Mouse (Mus musculus) embryonic facial prominence, embryonic 15.5 days (tissue): ENCODE measurements at regions not wholly inside any gene's neighbourhood (a gene's known extent, or its start where the extent isn't known, plus 50 kb on each side); places are given as distances from the start of the nearest gene placed in this dataset.
A peak's percentile ranks its signal among the peaks of the same experiment; 100 is the strongest.

ENCODE experiments used
- ATAC-seq: fragments of 200-750 bp; cut with Nextera tagmentation; 2 replicates; pipeline ENCODE4 v1.8.0; 2017; ENCODE audit warnings: low read depth, moderate TSS enrichment; ENCODE audit not compliant: insufficient number of reproducible peaks, low FRiP score, low TSS enrichment
- H3K27ac ChIP-seq: fragments of 300-500 bp; sonication (generic); replicated peaks from 2 replicates; pipeline ENCODE4 v1.5.1; 2015; ENCODE audit warnings: mild to moderate bottlenecking, inconsistent platforms
- H3K27me3 ChIP-seq: fragments of 300-500 bp; sonication (generic); 2 replicates; pipeline ENCODE4 v1.6.1; 2015; ENCODE audit warnings: inconsistent platforms
- H3K36me3 ChIP-seq: fragments of 300-500 bp; sonication (generic); 2 replicates; pipeline ENCODE4 v1.6.1; 2015; ENCODE audit warnings: mild to moderate bottlenecking, inconsistent platforms
- H3K4me1 ChIP-seq: fragments of 300-500 bp; sonication (generic); 2 replicates; pipeline ENCODE4 v1.6.1; 2015; ENCODE audit warnings: inconsistent platforms
- H3K4me2 ChIP-seq: fragments of 300-500 bp; sonication (generic); replicated peaks from 2 replicates; pipeline ENCODE4 v1.6.1; 2015; ENCODE audit warnings: mild to moderate bottlenecking, inconsistent platforms
- H3K4me3 ChIP-seq: fragments of 300-500 bp; sonication (generic); replicated peaks from 2 replicates; pipeline ENCODE4 v1.5.1; 2015; ENCODE audit warnings: mild to moderate bottlenecking, inconsistent platforms
- H3K9ac ChIP-seq: fragments of 300-500 bp; sonication (generic); 2 replicates; pipeline ENCODE4 v1.6.1; 2015; ENCODE audit warnings: inconsistent platforms
- H3K9me3 ChIP-seq: fragments of 300-500 bp; sonication (generic); replicated peaks from 2 replicates; pipeline ENCODE4 v1.6.1; 2016; ENCODE audit warnings: inconsistent platforms
- WGBS: fragments of 180-500 bp; shearing (Covaris S2); methylation state at CpG from one replicate; pipeline ENCODE4 v1.1.7; 2015; 5-methylcytosine and 5-hydroxymethylcytosine counted together

GRCm38 (mm10) chr4:55874875-55875274 lies 342.6 kb upstream of the Klf4 start:
- H3K4me1 ChIP-seq: 0 out of 2 replicates have a peak, but pooled peaks cover 3% of the 10 kb centered on the region
- H3K27ac ChIP-seq: no peak overlapping the region
- H3K27me3 ChIP-seq: no peaks in the 10 kb centered on the region
- 67% methylated on average over 7 of the region's 7 CpGs for WGBS
- no peak overlapping the region for H3K4me3 ChIP-seq
- no peak overlapping the region for H3K9ac ChIP-seq
- no peaks in the 10 kb centered on the region for H3K9me3 ChIP-seq
- no peak for ATAC-seq
- no peak overlapping the region for H3K4me2 ChIP-seq
- no peaks in the 10 kb centered on the region for H3K36me3 ChIP-seq

DNA sequence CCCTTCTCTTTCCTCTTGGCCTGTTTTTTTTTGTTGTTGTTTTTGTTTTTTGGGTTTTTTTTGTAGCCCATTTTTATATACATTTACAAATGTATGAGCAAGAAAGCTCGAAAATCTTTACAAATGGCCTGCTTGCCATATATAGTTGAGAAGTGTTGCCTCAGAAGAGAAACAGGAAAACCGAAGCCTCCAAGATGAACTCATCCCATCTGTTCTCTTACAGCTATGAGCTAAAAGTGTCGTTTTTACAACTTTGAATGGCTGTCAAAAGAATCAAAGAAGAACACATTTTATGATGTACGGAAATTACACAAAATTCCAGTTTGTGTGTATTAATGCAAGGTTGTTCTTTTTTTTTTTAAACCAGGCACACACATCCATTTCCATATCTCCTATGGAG lies 342.0 kb upstream of the Klf4 start:
- ATAC-seq: no peak
- Histone ChIP-seq H3K9ac (no peak overlapping the region), H3K27ac (no peak overlapping the region), H3K4me1 (0 out of 2 replicates have a peak, but pooled peaks cover 3% of the 10 kb centered on the region), H3K9me3 (no peaks in the 10 kb centered on the region), H3K4me3 (no peak overlapping the region), H3K36me3 (no peaks in the 10 kb centered on the region), H3K4me2 (no peak overlapping the region), H3K27me3 (no peaks in the 10 kb centered on the region)
- WGBS: 74% methylated on average over 4 of the region's 4 CpGs

- Histone ChIP-seq H3K27ac (no peak overlapping the region), H3K36me3 (no peaks in the 10 kb centered on the region), H3K9ac (no peak overlapping the region), H3K27me3 (no peaks in the 10 kb centered on the region), H3K4me1 (no peaks in the 10 kb centered on the region), H3K9me3 (no peaks in the 10 kb centered on the region), H3K4me3 (no peak overlapping the region), H3K4me2 (no peak overlapping the region)
- no peak for ATAC-seq
- 59% methylated on average over 2 of the region's 2 CpGs for WGBS
Measured at GRCm38 (mm10) chr4:55860055-55860454, 327.8 kb upstream of the Klf4 start.

DNA sequence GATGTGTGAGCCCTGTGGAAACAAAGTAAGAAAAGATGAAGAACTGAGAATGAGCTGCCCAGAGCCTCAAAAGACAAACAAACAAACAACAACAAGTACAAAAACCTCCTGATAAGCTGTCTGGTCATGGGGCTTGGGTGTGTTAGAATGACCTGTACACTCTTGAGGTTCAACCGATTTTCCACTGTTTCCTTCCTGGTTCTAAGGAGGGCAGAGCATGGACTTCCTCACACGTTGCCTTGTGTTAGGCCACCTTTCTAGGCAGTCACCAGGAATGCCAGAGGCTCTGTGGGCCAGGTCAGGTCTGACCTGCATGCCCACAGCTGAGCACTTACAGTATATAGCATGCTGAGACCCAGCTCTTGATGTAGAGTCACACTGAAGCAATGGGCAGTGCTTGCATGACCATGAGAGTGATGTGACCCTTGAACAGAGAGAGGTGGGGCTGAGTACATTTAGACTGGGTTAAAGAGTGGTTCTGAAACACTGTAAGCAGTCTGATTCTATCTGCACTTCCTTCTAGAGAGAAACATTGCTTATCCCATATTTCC lies 327.0 kb upstream of the Klf4 start:
- 74% methylated on average over 2 of the region's 2 CpGs for WGBS
- no peaks in the 10 kb centered on the region for H3K9me3 ChIP-seq

DNA sequence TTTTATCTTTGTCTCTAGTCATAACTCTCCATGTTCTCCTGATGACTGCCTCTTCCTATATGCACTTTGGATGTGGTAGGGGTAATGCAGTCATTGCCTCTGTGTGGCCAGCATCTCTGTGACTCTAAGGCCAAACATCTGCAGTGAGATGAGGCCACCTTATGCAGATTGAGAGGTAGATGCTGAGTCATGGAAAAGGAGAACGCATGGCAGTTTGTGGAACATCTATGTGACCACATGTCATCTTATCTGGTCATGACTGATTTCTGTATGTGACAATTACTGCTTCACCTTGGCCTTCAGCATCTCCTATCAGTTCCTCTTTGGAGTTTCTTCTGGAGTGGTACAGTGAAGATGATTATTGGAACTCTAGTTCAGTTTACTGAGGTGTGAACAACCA lies 319.2 kb upstream of the Klf4 start:
- Histone ChIP-seq H3K4me2 (no peak overlapping the region), H3K9me3 (no peaks in the 10 kb centered on the region), H3K4me1 (no peaks in the 10 kb centered on the region), H3K27ac (no peak overlapping the region), H3K9ac (no peak overlapping the region), H3K4me3 (no peak overlapping the region), H3K27me3 (no peaks in the 10 kb centered on the region), H3K36me3 (no peaks in the 10 kb centered on the region)
- WGBS: 87% methylated on average over 1 of the region's 1 CpGs
- no peak for ATAC-seq

More for the DNA sequence above, 327.0 kb upstream of the Klf4 start:
- no peaks in the 10 kb centered on the region for H3K27me3 ChIP-seq
- no peaks in the 10 kb centered on the region for H3K4me1 ChIP-seq
- H3K9ac ChIP-seq: no peak overlapping the region
- ATAC-seq: no peak
- no peak overlapping the region for H3K27ac ChIP-seq
- no peak overlapping the region for H3K4me3 ChIP-seq
- no peak overlapping the region for H3K4me2 ChIP-seq
- no peaks in the 10 kb centered on the region for H3K36me3 ChIP-seq

DNA sequence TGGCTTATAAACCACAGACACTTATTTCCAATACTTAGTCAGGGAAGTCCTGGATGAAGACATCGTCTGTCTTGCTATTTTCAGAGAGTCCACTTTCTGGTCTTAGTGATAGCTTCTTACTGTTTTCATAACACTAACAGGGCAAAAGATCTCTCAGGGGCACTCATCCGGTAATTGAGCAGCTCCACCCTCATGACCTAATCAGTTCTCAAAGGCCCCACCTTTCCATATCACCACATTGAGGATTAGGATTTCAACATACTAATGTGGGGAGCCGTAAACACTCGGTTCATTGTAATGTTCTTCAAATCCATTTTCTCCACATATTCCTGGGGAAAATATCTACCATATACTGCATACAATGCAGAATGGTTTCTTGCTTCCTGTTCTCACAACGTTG lies 318.8 kb upstream of the Klf4 start:
- Histone ChIP-seq H3K9ac (no peak overlapping the region), H3K9me3 (no peaks in the 10 kb centered on the region), H3K4me2 (no peak overlapping the region), H3K4me1 (no peaks in the 10 kb centered on the region), H3K4me3 (no peak overlapping the region), H3K27me3 (no peaks in the 10 kb centered on the region), H3K36me3 (no peaks in the 10 kb centered on the region), H3K27ac (no peak overlapping the region)
- 78% methylated on average over 5 of the region's 5 CpGs for WGBS
- no peak for ATAC-seq

DNA sequence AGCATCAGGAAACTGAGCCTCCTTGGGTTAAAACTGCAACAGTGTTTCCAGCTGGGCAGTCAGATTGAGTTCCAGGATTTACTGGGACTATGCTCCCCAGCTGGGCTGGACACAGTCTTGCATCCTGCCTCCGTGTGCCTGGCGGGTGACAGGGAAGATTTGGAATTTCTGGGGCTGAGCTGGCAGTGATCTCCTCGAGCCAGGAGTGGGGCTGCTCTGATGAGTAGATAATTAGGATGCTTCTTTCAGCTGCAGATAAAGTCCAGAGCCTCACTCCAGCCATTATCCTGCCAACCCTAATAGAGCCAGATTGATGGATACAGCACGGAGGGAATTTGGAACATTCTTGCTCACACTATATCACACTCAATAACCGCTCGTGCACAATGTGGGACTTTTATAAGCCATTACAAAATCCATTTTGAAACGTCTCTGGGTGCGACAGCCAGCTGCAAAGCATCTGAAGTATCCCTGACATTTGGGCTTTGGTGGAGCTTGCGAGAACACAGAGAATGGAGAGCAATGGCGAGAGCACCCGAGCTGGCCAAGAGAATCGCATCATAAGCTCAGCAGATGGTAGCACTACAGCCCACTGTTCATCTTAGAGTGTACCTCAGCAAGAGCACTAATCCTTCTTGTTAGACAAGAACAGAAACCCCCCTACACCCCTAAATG lies 311.6 kb upstream of the Klf4 start:
- H3K27me3 ChIP-seq: no peaks in the 10 kb centered on the region
- H3K4me2 ChIP-seq: no peak overlapping the region
- H3K9me3 ChIP-seq: no peaks in the 10 kb centered on the region
- no peak overlapping the region for H3K9ac ChIP-seq
- ATAC-seq: peak; percentile 39; the same call in 1 of the 2 replicates
- H3K4me1 ChIP-seq: peaks cover 10% of the 10 kb centered on the region; the same call in 1 of the 2 replicates
- 33% methylated on average over 12 of the region's 12 CpGs for WGBS
- H3K36me3 ChIP-seq: no peaks in the 10 kb centered on the region
- H3K27ac ChIP-seq: peak overlapping the region; percentile 44; the same call in 1 of the 2 replicates
- no peak overlapping the region for H3K4me3 ChIP-seq

- no peaks in the 10 kb centered on the region for H3K9me3 ChIP-seq
- ATAC-seq: no peak
- WGBS: 60% methylated on average over 3 of the region's 3 CpGs
Measured at GRCm38 (mm10) chr4:55838568-55838967, 306.3 kb upstream of the Klf4 start.

DNA sequence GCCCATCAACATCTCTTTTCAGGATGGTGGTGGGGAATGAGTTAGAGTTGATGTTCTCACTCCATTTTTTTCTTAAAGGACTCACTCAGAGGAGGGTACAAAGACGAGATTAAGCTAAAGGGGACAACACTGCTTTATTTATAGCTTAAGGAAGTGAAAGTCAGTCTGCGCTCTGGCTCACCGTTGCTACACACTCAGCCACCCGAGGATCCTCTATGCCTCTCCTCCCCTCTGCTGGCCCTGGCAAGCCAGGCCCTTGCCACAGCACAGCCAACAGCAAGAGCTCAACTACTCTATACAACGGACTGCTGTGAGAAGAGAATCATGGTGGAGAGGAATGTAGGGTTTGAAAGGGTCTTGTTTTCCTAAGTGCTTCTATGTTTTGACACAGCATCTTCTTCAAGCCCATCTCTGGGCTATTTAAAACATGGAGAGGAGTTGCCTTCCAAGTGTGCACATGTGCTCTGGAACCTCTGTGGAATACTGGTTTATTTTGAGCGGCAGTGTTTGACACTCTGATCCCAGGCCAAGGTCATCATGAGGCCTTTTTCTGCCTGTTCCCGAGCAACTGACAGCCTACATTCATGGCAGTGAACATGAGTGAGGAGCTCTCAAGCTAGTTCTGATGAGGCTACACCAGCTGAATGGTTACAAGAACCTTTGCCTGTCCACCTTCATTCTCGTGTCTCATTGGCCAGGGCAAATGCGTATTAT lies 291.9 kb upstream of the Klf4 start:
- Histone ChIP-seq H3K4me3 (no peak overlapping the region), H3K36me3 (no peaks in the 10 kb centered on the region), H3K27me3 (no peaks in the 10 kb centered on the region), H3K9me3 (no peaks in the 10 kb centered on the region), H3K4me1 (no peaks in the 10 kb centered on the region), H3K4me2 (no peak overlapping the region), H3K27ac (no peak overlapping the region), H3K9ac (no peak overlapping the region)
- WGBS: 83% methylated on average over 9 of the region's 9 CpGs
- ATAC-seq: no peak

More at GRCm38 (mm10) chr4:55838568-55838967, 306.3 kb upstream of the Klf4 start:
- no peaks in the 10 kb centered on the region for H3K27me3 ChIP-seq
- H3K9ac ChIP-seq: no peak overlapping the region
- no peak overlapping the region for H3K4me3 ChIP-seq
- peaks cover 3% of the 10 kb centered on the region; the same call in 1 of the 2 replicates for H3K4me1 ChIP-seq
- H3K36me3 ChIP-seq: no peaks in the 10 kb centered on the region
- H3K4me2 ChIP-seq: no peak overlapping the region
- H3K27ac ChIP-seq: no peak overlapping the region

DNA sequence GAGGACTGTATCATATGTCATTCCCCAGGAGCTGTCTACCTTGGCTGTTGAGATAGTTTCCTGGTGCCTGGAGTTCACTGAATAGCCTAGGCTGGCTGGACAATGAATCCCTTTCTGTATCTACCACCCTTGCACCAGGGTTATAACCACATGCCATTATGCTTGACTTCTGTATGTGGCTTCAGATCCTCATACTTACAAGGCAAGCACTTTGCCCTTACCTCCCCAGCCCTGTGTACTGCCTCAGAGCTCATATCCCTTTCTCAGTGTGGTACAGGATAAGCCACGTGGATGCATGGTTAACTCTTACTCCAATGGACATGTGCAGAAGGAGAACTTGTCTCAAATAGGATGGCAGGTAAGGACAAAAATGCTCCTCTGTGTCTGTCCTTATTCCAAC lies 291.3 kb upstream of the Klf4 start:
- Histone ChIP-seq H3K4me3 (no peak overlapping the region), H3K4me1 (no peaks in the 10 kb centered on the region), H3K27ac (no peak overlapping the region), H3K9me3 (no peaks in the 10 kb centered on the region), H3K9ac (no peak overlapping the region), H3K36me3 (no peaks in the 10 kb centered on the region), H3K27me3 (no peaks in the 10 kb centered on the region), H3K4me2 (no peak overlapping the region)
- WGBS: 73% methylated on average over 1 of the region's 1 CpGs
- ATAC-seq: no peak

DNA sequence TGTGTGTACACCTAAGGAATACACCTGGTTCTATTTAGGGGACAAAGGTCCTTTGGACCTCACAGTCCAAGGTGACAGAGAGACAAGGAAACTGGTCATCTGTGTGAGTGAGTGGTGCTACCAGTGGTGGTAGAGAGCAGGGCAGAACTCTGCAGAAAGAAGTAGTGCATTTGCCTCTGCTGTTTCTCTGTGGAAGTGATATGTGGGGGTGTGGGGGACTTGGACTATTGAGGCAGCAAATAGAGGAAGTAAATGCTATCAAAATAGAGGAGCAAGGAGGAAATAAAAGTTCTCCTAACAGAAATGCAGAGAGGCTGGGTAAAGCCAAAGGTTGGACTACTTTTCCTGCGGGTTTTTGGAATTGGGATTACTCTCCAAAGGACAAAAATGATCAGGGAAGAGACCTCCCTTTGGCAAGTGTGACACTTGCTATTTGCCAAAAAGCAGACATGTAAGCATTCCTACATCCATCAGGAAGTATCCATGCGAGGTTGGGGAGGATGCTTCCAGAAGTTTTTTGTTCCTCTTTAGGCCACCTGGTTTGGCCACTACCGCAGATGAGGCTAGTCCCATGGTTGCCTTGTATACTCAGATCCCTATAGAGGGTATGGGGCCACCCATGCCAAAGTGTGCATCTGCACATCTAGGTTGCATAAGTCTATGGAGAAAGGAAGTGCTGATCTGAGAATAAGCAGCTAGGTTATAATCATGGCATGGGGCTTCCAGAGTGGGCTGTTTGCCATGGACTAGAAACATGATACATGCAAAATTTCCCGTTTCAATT lies 285.0 kb upstream of the Klf4 start:
- no peak overlapping the region for H3K4me3 ChIP-seq
- H3K36me3 ChIP-seq: no peaks in the 10 kb centered on the region
- H3K9ac ChIP-seq: no peak overlapping the region
- no peak for ATAC-seq
- H3K4me2 ChIP-seq: no peak overlapping the region
- no peaks in the 10 kb centered on the region for H3K9me3 ChIP-seq
- no peaks in the 10 kb centered on the region for H3K27me3 ChIP-seq
- 74% methylated on average over 4 of the region's 4 CpGs for WGBS
- H3K4me1 ChIP-seq: no peaks in the 10 kb centered on the region
- no peak overlapping the region for H3K27ac ChIP-seq
